Mouse (Mus musculus): Measurements from ENCODE around the gene Gne.

- TF ChIP-seq CTCF (IDR thresholded peaks at IDR 0.05; ENCODE audit: low read depth, low read length) (no peak), POLR2A (IDR thresholded peaks at IDR 0.05; ENCODE audit: extremely low read depth, insufficient read depth, low read length) (no peak)
Observed at GRCm38 (mm10) chr4:44084602-44085325, 787 bp upstream of the Gne start.

All from liver, adult 2 months (tissue).